Comparison of ENCODE assay signal across 9 mouse cellular contexts in genomic region chr1:130575962-130576361, GRCm38 (mm10). TPM values are rescaled to one million over a fixed set of nuclear protein-coding genes. Genes with fewer than 3 reads are reported as not detected.
DNase-seq lines count a peak whose midpoint lies in the region; ATAC-seq and TF ChIP-seq lines count a peak whose summit lies in the region.
"Had no signal": no experiment of that assay in that cellular context is flagged by ENCODE, and none has a peak within 500 bp of the region (broad histone marks: within the 10 kb centered on the region; RNA-seq: fewer than 3 reads in every experiment).

No protein-coding gene starts in this region.

- H3K4me3 ChIP-seq in gastrocnemius, adult 2 months, result no peak overlapping the region
- H3K4me3 ChIP-seq: midbrain, embryonic 12.5 days had no signal

- ATAC-seq in monocyte, adult 5-6 weeks (replicated peaks; ENCODE audit: insufficient number of reproducible peaks, low FRiP score, low TSS enrichment, poor library complexity, severe bottlenecking), result no peak

- H3K27ac ChIP-seq in gastrocnemius, adult 2 months, result no peak overlapping the region
- H3K27ac ChIP-seq: midbrain, embryonic 12.5 days had no signal

- DNase-seq in gastrocnemius, adult 2 months, result peak; percentile 21
- DNase-seq in gastrocnemius, postnatal 25 days, result no peak
- DNase-seq in ovary, postnatal 14 days (ENCODE audit: low spot score), result peak; percentile 36
- DNase-seq in ovary, adult 18-20 months (ENCODE audit: low spot score), result no peak
- DNase-seq in cerebellum, postnatal 36 days, result peak; percentile 5 to 15
- peak; percentile 60 to 63 for DNase-seq in layer of hippocampus, postnatal 10 days (ENCODE audit: low spot score in 2 of 2)
- peak; percentile 63 to 66 for DNase-seq in right cerebral cortex, adult 2 months (ENCODE audit: low spot score in 2 of 2)

- TF ChIP-seq CTCF in gastrocnemius, adult 2 months (IDR thresholded peaks at IDR 0.05), result peak; percentile 53

- intact Hi-C loops in gastrocnemius, adult 2 months (cut with DNase I), result no loop called here

RNA-seq across cellular contexts. Expression of gene Zp3r, which starts 53.5 kb away (rescaled TPM):
- not detected for total RNA-seq in gastrocnemius, adult 2 months (2021)
- total RNA-seq in gastrocnemius, postnatal 25 days (2021), result not detected
- not detected for total RNA-seq in layer of hippocampus, postnatal 10 days (2021)
- total RNA-seq in monocyte, adult 5-6 weeks (2017), result not detected in 3 replicates

Comparison
In these comparisons a context has a peak if more than half of its experiments do, and no peak if none do; other contexts are left out.
1. DNase-seq: peak in gastrocnemius, adult 2 months (single experiment), ovary, postnatal 14 days (single experiment), cerebellum, postnatal 36 days (2 of 2), layer of hippocampus, postnatal 10 days (2 of 2) and right cerebral cortex, adult 2 months (2 of 2); none in gastrocnemius, postnatal 25 days (single experiment) and ovary, adult 18-20 months (single experiment).